Mouse (Mus musculus) MEL-GATA-1-ER (cell line): ENCODE measurements around the gene Pofut2.
"Not testable (repeated sequence)": the region's sequence is repeated elsewhere in the genome, so short reads cannot be mapped to it uniquely, and the experiment has no call there.

Experiments
- DNase-seq: peaks from one replicate; pipeline ENCODE4 v3.0.0-alpha.2; 2012; ENCODE audit warnings: low read depth; ENCODE audit errors: extremely low read depth

Gene Pofut2

GRCm38 (mm10) chr10:77260166-77260875 is 1.3 kb downstream of the Pofut2 start:
- DNase-seq: no peak

DNA sequence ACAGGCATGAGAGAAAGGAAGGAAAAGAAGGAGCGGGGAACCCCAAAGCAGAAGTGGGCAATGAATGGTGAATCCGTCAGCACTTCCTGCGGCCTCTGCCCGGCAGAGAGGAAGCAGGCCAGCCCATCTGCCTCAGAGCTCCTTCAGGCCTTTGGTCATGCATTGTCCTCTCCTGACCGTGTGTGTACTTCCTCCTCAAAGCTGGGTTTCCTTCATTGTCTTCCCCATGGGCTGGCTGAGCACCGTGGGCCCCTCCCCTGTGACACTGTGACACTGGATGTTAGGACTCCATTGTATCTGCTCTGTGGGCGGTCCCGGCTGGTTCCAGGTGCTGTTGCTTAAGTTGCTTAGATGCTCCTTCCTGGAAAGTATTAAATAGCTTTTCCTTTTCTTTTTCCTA is 7.3 kb downstream of the Pofut2 start:
- no peak for DNase-seq

DNA sequence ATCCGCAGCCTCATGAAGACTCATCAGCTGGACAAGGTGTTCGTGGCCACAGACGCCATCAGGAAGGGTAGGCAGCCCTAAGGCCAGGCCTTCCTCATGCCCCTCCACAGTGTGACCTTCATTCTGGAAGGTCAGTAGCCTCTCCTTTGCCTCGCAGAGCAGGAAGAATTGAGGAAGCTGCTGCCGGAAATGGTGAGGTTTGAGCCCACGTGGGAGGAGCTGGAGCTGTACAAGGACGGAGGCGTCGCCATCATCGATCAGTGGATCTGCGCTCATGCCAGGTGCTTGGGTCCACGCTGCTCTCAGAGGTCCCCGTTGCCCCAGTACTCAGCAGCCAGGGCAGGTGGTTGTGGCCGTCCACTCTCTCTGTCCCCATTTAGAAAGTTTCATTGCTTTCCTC is 8.0 kb downstream of the Pofut2 start:
- DNase-seq: no peak

DNA sequence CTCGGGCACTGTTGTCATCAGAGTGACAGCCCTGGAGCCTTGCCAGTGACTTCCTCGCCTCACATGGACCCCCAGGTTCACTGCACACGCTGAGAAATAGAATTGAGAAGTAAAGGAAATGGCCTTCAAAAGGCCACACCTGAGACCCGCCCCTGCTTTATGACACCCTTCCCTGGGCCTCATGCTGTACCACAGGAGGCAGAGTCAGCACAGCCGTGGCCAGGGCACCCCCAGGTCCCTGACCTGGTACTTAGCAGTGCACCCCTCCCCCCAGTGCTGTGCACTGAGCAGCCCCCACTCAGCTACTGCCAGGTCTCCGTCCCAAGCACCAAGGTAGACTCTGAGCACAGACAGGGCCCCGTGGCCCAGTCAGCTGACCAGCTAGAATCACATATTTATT is 10.1 kb downstream of the Pofut2 start:
- no peak for DNase-seq

GRCm38 (mm10) chr10:77272980-77273730 is 14.1 kb downstream of the Pofut2 start:
- no peak for DNase-seq

GRCm38 (mm10) chr10:77273798-77274197 is 14.8 kb downstream of the Pofut2 start:
- DNase-seq: no peak

- not testable (repeated sequence) for DNase-seq
These were observed 23.1 kb downstream of the Pofut2 start for GRCm38 (mm10) chr10:77282085-77282484.

DNA sequence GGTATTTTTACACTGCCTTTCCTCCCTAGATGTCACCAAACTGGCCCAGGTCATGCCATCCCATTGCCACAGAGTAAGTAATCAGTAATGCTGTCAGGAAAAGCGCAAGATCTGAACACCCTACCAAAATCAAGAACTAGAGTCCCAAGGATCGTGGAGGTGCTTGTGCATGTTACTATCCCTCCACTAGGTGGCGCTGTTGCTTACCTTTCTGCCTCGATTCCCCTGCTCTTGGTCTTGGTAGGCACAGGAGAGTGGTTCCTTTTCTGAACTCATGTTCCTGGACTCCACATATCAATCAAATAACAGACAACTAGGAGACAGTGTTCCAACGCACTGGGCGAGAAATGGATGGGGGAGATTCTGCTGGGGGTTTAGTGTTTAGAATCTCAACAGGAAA is 23.8 kb downstream of the Pofut2 start:
- peak; percentile 52 for DNase-seq

- no peak for DNase-seq
These were observed 25.8 kb downstream of the Pofut2 start for GRCm38 (mm10) chr10:77284832-77285231.

DNA sequence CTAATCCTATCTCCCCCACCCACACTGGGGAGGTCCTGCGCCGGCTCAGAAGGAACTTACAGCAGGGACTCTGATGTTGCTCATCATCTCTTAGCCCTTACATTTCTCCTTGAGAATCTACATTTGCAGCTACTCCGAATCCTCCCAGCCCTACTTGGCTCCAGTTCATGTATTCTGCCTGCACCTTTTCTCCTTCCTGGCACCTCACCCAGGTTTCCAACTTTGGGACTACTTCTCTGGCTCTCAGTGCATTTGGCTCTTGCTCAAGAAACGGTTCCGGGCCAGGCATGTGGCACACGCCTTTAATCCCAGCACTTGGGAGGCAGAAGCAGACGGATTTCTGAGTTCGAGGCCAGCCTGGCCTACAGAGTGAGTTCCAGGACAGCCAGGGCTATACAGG is 28.6 kb downstream of the Pofut2 start:
- no peak for DNase-seq

GRCm38 (mm10) chr10:77288639-77289195 is 29.7 kb downstream of the Pofut2 start:
- DNase-seq: no peak

- DNase-seq: no peak
These were observed 30.5 kb downstream of the Pofut2 start for GRCm38 (mm10) chr10:77289559-77289958.

DNA sequence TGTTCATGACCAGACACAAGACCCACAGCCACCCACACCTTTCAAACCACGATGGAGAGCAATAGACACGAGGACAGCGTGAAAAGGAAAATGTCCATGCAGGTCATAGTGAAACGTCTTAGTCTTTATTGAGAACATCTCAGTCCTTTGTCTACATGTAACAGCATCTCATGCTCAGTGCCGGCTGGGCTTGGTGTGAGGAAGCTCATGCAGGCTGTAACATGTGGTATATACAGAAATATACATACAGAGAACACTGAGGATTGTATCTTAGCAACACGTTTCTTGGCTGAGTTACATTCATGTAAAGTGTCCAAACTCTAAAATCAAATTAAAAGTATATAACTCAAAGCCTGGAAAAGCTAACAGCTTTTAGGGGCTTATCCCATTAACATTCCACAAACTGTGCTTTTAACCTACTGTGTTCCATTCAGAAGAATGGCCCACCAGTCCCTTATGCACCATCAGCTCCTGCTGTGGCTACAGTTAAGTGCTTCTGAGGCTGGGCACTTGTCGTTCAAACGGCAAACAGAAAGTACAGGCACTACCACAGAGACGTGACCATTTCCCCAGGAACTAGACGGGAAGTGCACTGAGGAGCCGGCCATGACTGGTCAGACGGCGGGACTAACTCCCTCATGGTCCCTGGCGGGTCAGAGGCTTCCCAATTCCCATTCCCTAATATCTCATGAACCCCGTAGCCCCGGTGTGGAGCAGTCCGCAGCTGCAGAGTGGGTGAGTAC is 31.8 kb downstream of the Pofut2 start:
- no peak for DNase-seq

DNA sequence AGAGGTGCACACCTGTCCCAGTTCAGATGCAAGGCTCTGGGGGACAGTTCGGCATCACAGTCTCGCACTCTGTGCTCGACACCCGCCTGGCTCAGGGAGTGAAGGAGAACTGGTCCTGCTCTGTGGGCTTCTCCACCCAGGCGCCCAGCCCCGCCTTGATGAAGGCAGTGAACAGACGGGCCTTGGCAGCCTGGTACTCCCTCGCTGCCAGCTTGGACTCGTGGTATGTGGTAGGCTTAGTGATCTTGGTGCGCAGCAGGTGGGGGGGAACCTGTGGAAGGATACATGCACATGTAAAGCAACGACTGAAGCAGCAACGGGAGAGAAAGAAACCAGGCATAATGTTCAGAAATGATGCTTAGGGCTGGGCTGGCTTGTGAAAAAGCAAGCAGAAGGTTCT is 35.7 kb downstream of the Pofut2 start:
- no peak for DNase-seq

- no peak for DNase-seq
These were observed 39.6 kb downstream of the Pofut2 start for GRCm38 (mm10) chr10:77298621-77299020.

GRCm38 (mm10) chr10:77299194-77299593 is 40.2 kb downstream of the Pofut2 start:
- DNase-seq: no peak

GRCm38 (mm10) chr10:77300237-77300933 is 41.4 kb downstream of the Pofut2 start:
- DNase-seq: no peak

DNA sequence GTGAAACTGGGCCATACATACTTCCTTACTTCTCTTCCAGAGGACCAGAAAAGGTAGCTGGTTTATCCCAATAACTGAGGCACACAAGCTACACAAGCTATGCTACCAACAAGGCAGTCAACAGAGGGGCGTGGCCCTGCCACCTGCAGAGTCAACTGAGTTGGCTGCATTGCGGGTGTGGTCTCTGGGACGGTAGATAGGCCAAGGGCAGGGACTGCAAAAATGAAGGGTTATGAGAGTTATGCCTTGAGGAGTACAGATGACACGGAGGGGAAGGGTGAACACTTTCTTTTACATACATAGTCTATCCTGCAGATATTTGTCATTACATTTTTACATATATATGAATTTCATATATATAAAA is 41.9 kb downstream of the Pofut2 start:
- no peak for DNase-seq

DNA sequence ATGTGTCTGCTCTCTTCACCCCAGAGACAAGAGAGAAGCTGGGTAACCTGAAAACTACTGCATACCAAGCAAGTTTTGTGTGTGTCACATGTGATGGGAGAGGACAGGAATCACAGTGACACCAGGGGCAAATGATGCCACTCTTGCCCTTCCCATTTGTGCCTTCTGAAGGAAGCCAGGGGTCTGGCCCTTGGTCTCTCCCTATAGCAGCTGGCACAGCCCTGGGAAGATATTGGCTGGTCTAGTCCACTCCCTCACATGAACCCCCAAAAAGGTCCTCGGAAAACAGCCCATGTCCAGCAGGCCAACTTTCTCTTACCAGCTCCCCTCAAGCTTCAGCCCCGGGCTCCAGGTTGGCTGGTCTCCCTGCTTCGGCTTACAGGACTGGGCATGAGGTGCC is 45.3 kb downstream of the Pofut2 start:
- DNase-seq: no peak

GRCm38 (mm10) chr10:77304840-77305533 is 46.0 kb downstream of the Pofut2 start:
- DNase-seq: no peak

GRCm38 (mm10) chr10:77305766-77306165 is 46.7 kb downstream of the Pofut2 start:
- DNase-seq: no peak
